Mouse (Mus musculus) neural tube, embryonic 11.5 days (tissue): ENCODE results near the gene Gria3. TPM values are rescaled to one million over a fixed set of nuclear protein-coding genes. Genes with fewer than 3 reads are reported as not detected.

Source experiments
- ATAC-seq: fragments of 200-750 bp; cut with Nextera tagmentation; 2 replicates; pipeline ENCODE4 v1.8.0; 2017; ENCODE audit warnings: moderate number of reproducible peaks, mild to moderate bottlenecking, moderate TSS enrichment, moderate library complexity; ENCODE audit not compliant: insufficient read depth, low FRiP score, low TSS enrichment
- DNase-seq: peaks from one replicate; pipeline ENCODE4 v3.0.0-alpha.2; 2015; ENCODE audit warnings: low spot score
- H3K27ac ChIP-seq: fragments of 300-500 bp; sonication (generic); 2 replicates; pipeline ENCODE4 v1.5.1; 2014; ENCODE audit warnings: low read depth, mild to moderate bottlenecking, low read length
- H3K27me3 ChIP-seq: fragments of 300-500 bp; sonication (generic); 2 replicates; pipeline ENCODE4 v1.6.1; 2014; ENCODE audit warnings: mild to moderate bottlenecking, low read length, mixed read lengths; ENCODE audit not compliant: control insufficient read depth, insufficient read depth
- H3K36me3 ChIP-seq: fragments of 300-500 bp; sonication (generic); 2 replicates; pipeline ENCODE4 v1.6.1; 2014; ENCODE audit warnings: mild to moderate bottlenecking, low read length, moderate library complexity, mixed read lengths; ENCODE audit not compliant: control insufficient read depth, insufficient read depth
- H3K4me1 ChIP-seq: fragments of 300-500 bp; sonication (generic); 2 replicates; pipeline ENCODE4 v1.6.1; 2014; ENCODE audit warnings: low read length, mixed read lengths; ENCODE audit not compliant: control insufficient read depth, insufficient read depth
- H3K4me2 ChIP-seq: fragments of 300-500 bp; sonication (generic); 2 replicates; pipeline ENCODE4 v1.6.1; 2014; ENCODE audit warnings: low read depth, mild to moderate bottlenecking, moderate library complexity
- H3K4me3 ChIP-seq: fragments of 300-500 bp; sonication (generic); 2 replicates; pipeline ENCODE4 v1.5.1; 2014; ENCODE audit warnings: low read depth, low read length
- H3K9ac ChIP-seq: fragments of 300-500 bp; sonication (generic); 2 replicates; pipeline ENCODE4 v1.6.1; 2014; ENCODE audit warnings: mild to moderate bottlenecking, low read length
- H3K9me3 ChIP-seq: fragments of 300-500 bp; sonication (generic); 2 replicates; pipeline ENCODE4 v1.6.1; 2016; ENCODE audit warnings: low read length; ENCODE audit not compliant: control insufficient read depth
- WGBS: fragments of 180-500 bp; shearing (Covaris S2); extraction: QIAGEN DNeasy Blood & Tissue Kit; methylation state at CpG from one replicate; pipeline ENCODE4 v1.1.7; 2014; 5-methylcytosine and 5-hydroxymethylcytosine counted together
- polyA plus RNA-seq: library from polyadenylated mRNA; unstranded; fragments of >200 nt; fragmentation: Nextera tagmentation; extraction: Ambion mirVana; gene quantifications from 2 replicates; pipeline ENCODE4 v1.2.1, GENCODE M21; 2014

The Gria3 gene
- polyA plus RNA-seq, 1 experiment from 2014 or later, result 2.9 TPM

DNA sequence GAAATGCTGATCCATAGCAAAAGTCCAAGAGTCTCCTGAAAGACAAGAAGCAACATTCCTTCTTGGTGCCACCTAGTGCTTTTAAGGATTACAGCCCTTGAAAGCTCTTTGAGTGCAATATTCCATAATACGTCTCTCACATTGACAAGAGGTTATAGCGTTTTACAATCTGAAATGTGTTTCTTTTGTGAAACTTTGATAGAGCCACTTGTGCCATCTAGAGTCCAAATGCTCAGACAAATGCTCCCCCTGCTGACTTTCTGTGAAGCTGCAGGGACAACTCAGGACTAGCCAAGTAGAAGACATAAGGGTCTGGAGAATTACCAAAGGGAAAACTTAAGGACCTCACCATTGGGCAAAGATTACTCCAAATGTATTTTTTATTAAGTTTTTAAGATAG lies 214.3 kb downstream of the Gria3 start:
- no peak for ATAC-seq
- H3K27ac ChIP-seq, result no peak overlapping the region
- H3K27me3 ChIP-seq, result no peaks in the 10 kb centered on the region
- no peaks in the 10 kb centered on the region for H3K4me1 ChIP-seq
- H3K9me3 ChIP-seq, result no peaks in the 10 kb centered on the region
- H3K36me3 ChIP-seq, result no peaks in the 10 kb centered on the region
- no peak overlapping the region for H3K4me3 ChIP-seq
- no peak overlapping the region for H3K4me2 ChIP-seq
- DNase-seq, result peak; percentile 17
- no peak overlapping the region for H3K9ac ChIP-seq
- 40% methylated on average over 2 of the region's 2 CpGs for WGBS

GRCm38 (mm10) chrX:41616928-41617327 lies 216.3 kb downstream of the Gria3 start:
- Histone ChIP-seq H3K4me1 (no peaks in the 10 kb centered on the region), H3K27ac (no peak overlapping the region), H3K9ac (no peak overlapping the region), H3K4me2 (no peak overlapping the region), H3K36me3 (no peaks in the 10 kb centered on the region), H3K4me3 (no peak overlapping the region), H3K27me3 (no peaks in the 10 kb centered on the region), H3K9me3 (no peaks in the 10 kb centered on the region)
- DNase-seq, result no peak
- 0 out of 2 replicates have a peak, but pooled peaks have one; percentile 45 for ATAC-seq
- WGBS, result 69% methylated on average over 1 of the region's 1 CpGs

DNA sequence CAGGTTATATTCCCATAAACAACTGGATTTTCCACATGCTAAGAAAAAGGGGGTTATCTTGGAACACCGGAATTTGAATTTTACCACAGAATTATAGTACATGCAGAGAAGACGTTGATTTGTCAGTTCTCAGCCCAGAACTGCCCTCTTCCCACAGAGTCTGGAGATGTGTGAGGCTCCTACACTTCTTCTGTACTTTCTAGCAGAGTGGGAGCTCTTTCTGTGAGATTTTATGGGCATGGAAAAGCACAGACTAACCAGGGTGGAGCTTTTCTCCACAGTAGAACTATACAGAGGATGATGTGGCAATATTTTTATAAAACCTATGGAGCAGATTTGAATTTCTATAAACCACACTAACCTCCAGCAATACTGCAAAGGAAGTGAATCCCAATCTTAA lies 217.7 kb downstream of the Gria3 start:
- Histone ChIP-seq H3K9ac (no peak overlapping the region), H3K27me3 (no peaks in the 10 kb centered on the region), H3K27ac (no peak overlapping the region), H3K4me1 (no peaks in the 10 kb centered on the region), H3K36me3 (no peaks in the 10 kb centered on the region), H3K4me2 (no peak overlapping the region), H3K4me3 (no peak overlapping the region), H3K9me3 (no peaks in the 10 kb centered on the region)
- DNase-seq, result no peak
- 85% methylated on average over 2 of the region's 2 CpGs for WGBS
- ATAC-seq, result no peak

DNA sequence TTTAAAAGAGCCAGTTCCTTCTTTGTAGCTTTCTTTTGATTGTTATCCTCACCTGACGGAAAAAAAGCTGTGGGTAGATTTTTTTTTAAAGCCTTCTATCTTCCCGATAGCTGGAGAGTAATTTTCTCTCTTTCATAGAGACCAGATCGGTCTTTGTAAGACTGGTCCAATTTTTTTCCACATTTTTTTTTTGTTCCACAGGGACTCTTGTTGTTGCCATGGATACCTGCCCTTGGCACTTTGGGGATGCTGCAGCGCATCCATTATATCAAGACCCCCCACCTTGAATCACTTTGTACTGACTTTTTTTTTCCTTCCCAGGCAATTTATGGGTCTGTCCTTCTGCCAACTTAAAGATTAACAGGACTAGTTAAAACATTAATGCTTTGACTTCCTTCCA lies 232.9 kb downstream of the Gria3 start:
- WGBS, result 65% methylated on average over 4 of the region's 4 CpGs
- no peak for ATAC-seq
- DNase-seq, result no peak

DNA sequence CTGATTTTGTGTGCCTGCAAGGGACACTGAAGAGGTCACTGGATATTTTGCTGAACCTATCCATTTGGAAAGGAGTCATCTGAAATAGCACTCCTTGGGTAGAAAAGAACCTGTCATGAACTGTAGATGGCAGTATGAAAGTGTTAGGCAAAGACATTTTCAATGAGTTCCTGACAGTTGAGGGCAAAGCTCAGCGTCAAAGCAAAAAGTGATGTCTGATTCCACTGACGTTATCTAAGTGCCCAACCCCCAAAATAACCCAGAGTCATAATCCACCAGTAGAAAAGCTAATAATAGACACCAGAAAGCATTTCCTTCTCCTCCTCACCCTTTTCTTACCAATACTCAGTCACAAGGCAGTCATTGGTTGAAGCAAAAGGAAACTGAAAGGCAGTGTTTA lies 244.3 kb downstream of the Gria3 start:
- no peak for ATAC-seq
- H3K36me3 ChIP-seq, result no peaks in the 10 kb centered on the region
- H3K9me3 ChIP-seq, result no peaks in the 10 kb centered on the region
- 53% methylated on average over 2 of the region's 2 CpGs for WGBS
- no peak overlapping the region for H3K4me2 ChIP-seq
- no peak for DNase-seq
- no peak overlapping the region for H3K9ac ChIP-seq
- no peaks in the 10 kb centered on the region for H3K4me1 ChIP-seq
- H3K27ac ChIP-seq, result no peak overlapping the region
- H3K27me3 ChIP-seq, result no peaks in the 10 kb centered on the region
- H3K4me3 ChIP-seq, result no peak overlapping the region

More for the DNA sequence above, 232.9 kb downstream of the Gria3 start:
- H3K9ac ChIP-seq, result no peak overlapping the region
- no peak overlapping the region for H3K4me2 ChIP-seq
- H3K27me3 ChIP-seq, result no peaks in the 10 kb centered on the region
- H3K27ac ChIP-seq, result no peak overlapping the region
- no peaks in the 10 kb centered on the region for H3K4me1 ChIP-seq
- no peaks in the 10 kb centered on the region for H3K9me3 ChIP-seq
- no peak overlapping the region for H3K4me3 ChIP-seq
- no peaks in the 10 kb centered on the region for H3K36me3 ChIP-seq

DNA sequence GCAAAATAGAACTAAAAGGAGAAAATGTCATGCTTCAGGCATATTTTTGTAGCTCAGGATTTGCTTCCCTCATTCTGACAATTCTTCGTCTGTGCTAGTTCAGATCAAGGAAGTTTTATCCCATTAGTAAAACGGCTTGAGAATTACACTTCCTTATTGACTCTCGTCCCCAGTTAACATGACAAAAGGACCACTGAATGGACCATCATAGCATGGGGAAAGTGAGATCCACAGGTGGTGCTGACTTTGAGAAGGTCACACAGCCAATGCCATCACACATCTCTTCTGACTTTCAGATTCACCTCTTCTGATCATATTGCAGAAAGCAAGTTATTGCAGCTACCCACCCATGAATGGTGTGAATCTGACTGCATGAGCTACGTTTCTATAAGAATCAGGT lies 257.1 kb downstream of the Gria3 start:
- Histone ChIP-seq H3K36me3 (no peaks in the 10 kb centered on the region), H3K27ac (no peak overlapping the region), H3K4me2 (no peak overlapping the region), H3K9ac (no peak overlapping the region), H3K9me3 (no peaks in the 10 kb centered on the region), H3K27me3 (no peaks in the 10 kb centered on the region), H3K4me3 (no peak overlapping the region), H3K4me1 (no peaks in the 10 kb centered on the region)
- WGBS, result 52% methylated on average over 4 of the region's 4 CpGs
- DNase-seq, result no peak
- no peak for ATAC-seq

DNA sequence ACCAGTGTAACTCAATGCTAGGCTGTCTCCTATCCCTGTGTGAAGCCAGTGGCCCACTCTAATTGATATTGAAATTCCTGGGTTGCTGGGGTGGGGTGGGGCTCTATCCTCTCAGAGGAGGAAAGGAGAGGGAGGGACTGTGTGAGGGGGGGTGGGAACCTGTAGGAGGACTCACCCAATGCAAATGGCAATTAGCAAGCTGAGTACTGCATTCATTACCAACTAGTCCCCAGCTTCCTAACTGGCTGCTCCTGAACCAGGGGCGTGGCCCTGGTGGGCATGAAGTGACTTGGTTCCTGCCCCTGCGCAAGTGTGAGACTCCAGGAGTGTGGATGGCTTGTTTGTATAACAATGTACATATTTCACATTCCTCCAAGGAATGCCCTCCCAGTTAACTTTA lies 288.2 kb downstream of the Gria3 start:
- 27% methylated on average over 2 of the region's 2 CpGs for WGBS
- no peak overlapping the region for H3K4me2 ChIP-seq
- H3K27ac ChIP-seq, result no peak overlapping the region
- no peaks in the 10 kb centered on the region for H3K36me3 ChIP-seq
- ATAC-seq, result no peak
- no peaks in the 10 kb centered on the region for H3K9me3 ChIP-seq
- no peaks in the 10 kb centered on the region for H3K4me1 ChIP-seq
- H3K4me3 ChIP-seq, result no peak overlapping the region
- no peak overlapping the region for H3K9ac ChIP-seq
- H3K27me3 ChIP-seq, result no peaks in the 10 kb centered on the region
- no peak for DNase-seq

- no peak overlapping the region for H3K27ac ChIP-seq
- DNase-seq, result no peak
- no peaks in the 10 kb centered on the region for H3K4me1 ChIP-seq
- no peak overlapping the region for H3K4me2 ChIP-seq
- ATAC-seq, result no peak
- H3K27me3 ChIP-seq, result no peaks in the 10 kb centered on the region
- 38% methylated on average over 1 of the region's 1 CpGs for WGBS
- H3K36me3 ChIP-seq, result no peaks in the 10 kb centered on the region
- no peaks in the 10 kb centered on the region for H3K9me3 ChIP-seq
- H3K9ac ChIP-seq, result no peak overlapping the region
- no peak overlapping the region for H3K4me3 ChIP-seq
These were observed 291.4 kb downstream of the Gria3 start for GRCm38 (mm10) chrX:41692076-41692475.
